Mouse (Mus musculus): ENCODE data around the gene Zfp992.
"Not testable (repeated sequence)": the region's sequence is repeated elsewhere in the genome, so short reads cannot be mapped to it uniquely, and the experiment has no call there.

Gene Zfp992

GRCm38 (mm10) chr4:146474716-146475676 lies 26.2 kb downstream of the Zfp992 start:
- DNase-seq (ENCODE audit: low read depth, low spot score): not testable (repeated sequence)

GRCm38 (mm10) chr4:146476260-146476659 lies 27.4 kb downstream of the Zfp992 start:
- DNase-seq (ENCODE audit: low read depth, low spot score): not testable (repeated sequence)

- not testable (repeated sequence) for DNase-seq (ENCODE audit: low read depth, low spot score)
Observed at GRCm38 (mm10) chr4:146476959-146477358, 28.1 kb downstream of the Zfp992 start.

- DNase-seq (ENCODE audit: low read depth, low spot score): not testable (repeated sequence)
Observed at GRCm38 (mm10) chr4:146480376-146481096, 31.7 kb downstream of the Zfp992 start.

GRCm38 (mm10) chr4:146482546-146482945 lies 33.7 kb downstream of the Zfp992 start:
- DNase-seq (ENCODE audit: low read depth, low spot score): not testable (repeated sequence)

GRCm38 (mm10) chr4:146483571-146484280 lies 34.9 kb downstream of the Zfp992 start:
- not testable (repeated sequence) for DNase-seq (ENCODE audit: low read depth, low spot score)

- DNase-seq (ENCODE audit: low read depth, low spot score): not testable (repeated sequence)
Observed at GRCm38 (mm10) chr4:146484676-146485075, 35.9 kb downstream of the Zfp992 start.

- not testable (repeated sequence) for DNase-seq (ENCODE audit: low read depth, low spot score)
Observed at GRCm38 (mm10) chr4:146485183-146485939, 36.5 kb downstream of the Zfp992 start.

- DNase-seq (ENCODE audit: low read depth, low spot score): not testable (repeated sequence)
Observed at GRCm38 (mm10) chr4:146486753-146487152, 37.9 kb downstream of the Zfp992 start.

- DNase-seq (ENCODE audit: low read depth, low spot score): not testable (repeated sequence)
Observed at GRCm38 (mm10) chr4:146489196-146489595, 40.4 kb downstream of the Zfp992 start.

GRCm38 (mm10) chr4:146491993-146492392 lies 43.2 kb downstream of the Zfp992 start:
- not testable (repeated sequence) for DNase-seq (ENCODE audit: low read depth, low spot score)

- DNase-seq (ENCODE audit: low read depth, low spot score): no peak
Observed at GRCm38 (mm10) chr4:146492439-146492838, 43.6 kb downstream of the Zfp992 start.

- DNase-seq (ENCODE audit: low read depth, low spot score): no peak
Observed at GRCm38 (mm10) chr4:146492851-146493250, 44.0 kb downstream of the Zfp992 start.

- not testable (repeated sequence) for DNase-seq (ENCODE audit: low read depth, low spot score)
Observed at GRCm38 (mm10) chr4:146493319-146493907, 44.6 kb downstream of the Zfp992 start.

- DNase-seq (ENCODE audit: low read depth, low spot score): no peak
Observed at GRCm38 (mm10) chr4:146494980-146495379, 46.2 kb downstream of the Zfp992 start.

GRCm38 (mm10) chr4:146497695-146498275 lies 49.0 kb downstream of the Zfp992 start:
- not testable (repeated sequence) for DNase-seq (ENCODE audit: low read depth, low spot score)

- not testable (repeated sequence) for DNase-seq (ENCODE audit: low read depth, low spot score)
Observed at GRCm38 (mm10) chr4:146501727-146502126, 52.9 kb downstream of the Zfp992 start, which contains the start of gene Zfp981. Gene Zfp981 (plus strand): TSS chr4:146502027.

- DNase-seq (ENCODE audit: low read depth, low spot score): not testable (repeated sequence)
Observed at GRCm38 (mm10) chr4:146509029-146509428, 60.2 kb downstream of the Zfp992 start.

- not testable (repeated sequence) for DNase-seq (ENCODE audit: low read depth, low spot score)
Observed at GRCm38 (mm10) chr4:146511871-146512270, 63.0 kb downstream of the Zfp992 start.

GRCm38 (mm10) chr4:146516474-146516873 lies 67.7 kb downstream of the Zfp992 start:
- DNase-seq (ENCODE audit: low read depth, low spot score): no peak
